ENCODE assay signal across 8 mouse cellular contexts in the genomic region with DNA sequence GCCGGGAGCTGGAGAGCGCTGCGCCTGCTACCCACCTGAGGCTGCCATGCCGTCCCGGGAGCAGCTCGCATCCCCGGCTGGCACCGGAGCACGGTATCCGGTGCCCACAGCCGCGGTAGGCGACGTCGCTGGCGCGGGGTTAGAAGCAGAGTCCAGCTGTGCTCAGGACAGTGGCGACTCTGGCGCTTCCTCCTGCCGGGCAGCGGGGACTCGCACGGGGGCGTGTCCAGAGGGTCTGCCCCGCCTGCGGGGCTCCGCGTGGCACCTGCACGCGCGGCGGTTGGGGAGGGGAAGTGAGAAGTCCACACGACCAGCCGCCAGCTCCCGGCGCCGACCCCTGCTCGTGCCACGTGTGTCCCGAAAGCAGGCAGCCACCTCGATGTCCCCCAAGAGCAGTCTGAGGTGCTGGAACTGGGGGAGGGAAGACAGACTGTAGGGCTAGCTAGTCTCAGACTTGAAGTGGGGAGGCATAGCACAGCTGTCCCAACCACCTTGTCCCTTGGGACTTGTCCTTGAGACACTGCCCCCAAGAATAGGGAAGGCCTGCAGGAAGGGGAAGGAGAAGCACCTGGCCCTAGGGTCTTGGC. TPM values are rescaled to one million over a fixed set of nuclear protein-coding genes. Genes with fewer than 3 reads are reported as not detected.
DNase-seq lines count a peak whose midpoint lies in the region; ATAC-seq and TF ChIP-seq lines count a peak whose summit lies in the region.

A gene (minus strand): TSS at position 181 of the 587 bp plus-strand sequence.

- DNase-seq in A20 (ENCODE audit: low read depth, low spot score): peak; percentile 87
- no peak for DNase-seq in ES-E14 (ENCODE audit: low read depth, low spot score)
- no peak for DNase-seq in heart, postnatal 0 days (ENCODE audit: low spot score)
- peak; percentile 49 to 67 for DNase-seq in kidney, postnatal 4 days
- DNase-seq in spleen, postnatal 14 days (ENCODE audit: low spot score in 2 of 2): peak; percentile 46 to 60
- DNase-seq in left cerebral cortex, adult 11 months (ENCODE audit: low spot score): no peak

- peak within 1 kb of the TSS; percentile 38 for H3K9ac ChIP-seq in ES-E14 (ENCODE audit: insufficient read depth, low read depth, low read length, poor library complexity, severe bottlenecking)
- peak within 1 kb of the TSS; percentile 45 for H3K9ac ChIP-seq in embryonic facial prominence, embryonic 12.5 days
- H3K9ac ChIP-seq in heart, postnatal 0 days (replicated peaks; ENCODE audit: low read depth, low read length): no peak within 1 kb of the TSS; the same call in 1 of the 2 replicates

- H3K9me3 ChIP-seq in ES-E14 (ENCODE audit: control insufficient read depth, insufficient read depth, low read depth, low read length): no peaks in the 10 kb centered on the region
- no peaks in the 10 kb centered on the region for H3K9me3 ChIP-seq in embryonic facial prominence, embryonic 12.5 days
- no peaks in the 10 kb centered on the region for H3K9me3 ChIP-seq in heart, postnatal 0 days (replicated peaks; ENCODE audit: control insufficient read depth, low read length)
- no peaks in the 10 kb centered on the region for H3K9me3 ChIP-seq in megakaryocyte, embryonic 14.5 days

- H3K4me3 ChIP-seq in ES-E14 (ENCODE audit: insufficient read depth in 1 of 2, low read depth in 1 of 2, low read length in 2 of 2, poor library complexity in 1 of 2, severe bottlenecking in 1 of 2): peak within 1 kb of the TSS; percentile 68 to 70
- H3K4me3 ChIP-seq in embryonic facial prominence, embryonic 12.5 days: peak within 1 kb of the TSS; percentile 53
- H3K4me3 ChIP-seq in heart, postnatal 0 days (ENCODE audit: low read depth, low read length): peak within 1 kb of the TSS; percentile 47
- H3K4me3 ChIP-seq in megakaryocyte, embryonic 14.5 days (replicated peaks): peak within 1 kb of the TSS; percentile 96

- TF ChIP-seq CTCF in heart, postnatal 0 days (IDR thresholded peaks at IDR 0.05; ENCODE audit: low read depth): no peak

- no peak for TF ChIP-seq EP300 in heart, postnatal 0 days (IDR thresholded peaks at IDR 0.05; ENCODE audit: low read depth)

- no peak within 1 kb of the TSS for H3K27ac ChIP-seq in ES-E14 (ENCODE audit: insufficient read depth, low read depth, low read length, poor library complexity, severe bottlenecking)
- no peak within 1 kb of the TSS for H3K27ac ChIP-seq in embryonic facial prominence, embryonic 12.5 days
- no peak within 1 kb of the TSS for H3K27ac ChIP-seq in heart, postnatal 0 days (ENCODE audit: low read depth)

- H3K27me3 ChIP-seq in embryonic facial prominence, embryonic 12.5 days: peaks cover 8% of the 10 kb centered on the region; the same call in 1 of the 2 replicates
- no peaks in the 10 kb centered on the region for H3K27me3 ChIP-seq in heart, postnatal 0 days (ENCODE audit: control insufficient read depth, insufficient read depth, low read length)
- peaks cover 21% of the 10 kb centered on the region for H3K27me3 ChIP-seq in megakaryocyte, embryonic 14.5 days (replicated peaks)

- in situ Hi-C loops in ES-E14 (cut with MboI; ENCODE audit: low sequenced_read_pairs in 2 of 2, unreplicated experiment in 2 of 2): no loop called here

- peak within 1 kb of the TSS; percentile 98 for H3K4me2 ChIP-seq in embryonic facial prominence, embryonic 12.5 days (replicated peaks)
- peak within 1 kb of the TSS; percentile 86 for H3K4me2 ChIP-seq in heart, postnatal 0 days (ENCODE audit: low read depth, low read length)

- H3K4me1 ChIP-seq in ES-E14 (ENCODE audit: control insufficient read depth in 2 of 2, insufficient read depth in 2 of 2, low read length in 2 of 2, poor library complexity in 1 of 2): peaks cover 0 to 4% of the 10 kb centered on the region in 2 experiments; a peak in 1 of 4 replicates
- H3K4me1 ChIP-seq in embryonic facial prominence, embryonic 12.5 days: peaks cover 7% of the 10 kb centered on the region; the same call in 1 of the 2 replicates
- peaks cover 18% of the 10 kb centered on the region for H3K4me1 ChIP-seq in heart, postnatal 0 days (ENCODE audit: control insufficient read depth, insufficient read depth)
- peaks cover 55% of the 10 kb centered on the region for H3K4me1 ChIP-seq in megakaryocyte, embryonic 14.5 days

- WGBS in embryonic facial prominence, embryonic 12.5 days: under 1% methylated on average over 41 of the region's 41 CpGs
- WGBS in heart, postnatal 0 days: under 1% methylated on average over 40 of the region's 41 CpGs

- no peak for ATAC-seq in embryonic facial prominence, embryonic 12.5 days (ENCODE audit: insufficient number of reproducible peaks, insufficient read depth, low FRiP score, low TSS enrichment)
- peak; percentile 17; the same call in 1 of the 2 replicates for ATAC-seq in heart, postnatal 0 days (ENCODE audit: insufficient read depth, low read depth)

- H3K36me3 ChIP-seq in ES-E14 (ENCODE audit: control insufficient read depth, insufficient read depth, low read length, poor library complexity, severe bottlenecking): no peaks in the 10 kb centered on the region
- H3K36me3 ChIP-seq in embryonic facial prominence, embryonic 12.5 days: no peaks in the 10 kb centered on the region
- H3K36me3 ChIP-seq in heart, postnatal 0 days (replicated peaks; ENCODE audit: control insufficient read depth, insufficient read depth, low read length): no peaks in the 10 kb centered on the region
- peaks cover 2% of the 10 kb centered on the region for H3K36me3 ChIP-seq in megakaryocyte, embryonic 14.5 days (replicated peaks; ENCODE audit: low read length)

TF ChIP-seq in ES-E14, 5 proteins besides CTCF, POLR2A, EP300 and RAD21:
- TF ChIP-seq MAFK (IDR thresholded peaks at IDR 0.05; ENCODE audit: insufficient read depth, low read depth, low read length) (no peak), CHD2 (IDR thresholded peaks at IDR 0.05; ENCODE audit: low read depth, low read length) (no peak), ZNF384 (IDR thresholded peaks at IDR 0.05; ENCODE audit: low read depth, low read length) (no peak), ZC3H11A (IDR thresholded peaks at IDR 0.05; ENCODE audit: borderline replicate concordance, low read depth, low read length) (no peak), HCFC1 (IDR thresholded peaks at IDR 0.05; ENCODE audit: borderline replicate concordance, insufficient read depth, low read length) (no peak)

RNA-seq across cellular contexts. Expression of the gene that starts here (rescaled TPM):
- total RNA-seq in ES-E14 (2012; rRNA removed): 0.32 and 1.1 TPM in 2 replicates
- 2.9 and 3.8 TPM in 2 replicates for polyA plus RNA-seq in embryonic facial prominence, embryonic 12.5 days (2016; fragmentation: Nextera tagmentation; extraction: Ambion mirVana)
- 0.50 and 1.5 TPM in 2 replicates for total RNA-seq in heart, postnatal 0 days (2014; rRNA removed; ENCODE audit: low replicate concordance)
- 0.93 TPM in 2 replicates for polyA plus RNA-seq in heart, postnatal 0 days (2015; fragmentation: Nextera tagmentation; extraction: Ambion mirVana)
- 1.6 and 6.5 TPM in 2 replicates for polyA plus RNA-seq in megakaryocyte, embryonic 14.5 days (2012; ENCODE audit: insufficient read depth, low replicate concordance)

Comparison
In these comparisons a context has a peak if more than half of its experiments do, and no peak if none do; other contexts are left out.
1. DNase-seq: peak in A20 (single experiment), kidney, postnatal 4 days (2 of 2) and spleen, postnatal 14 days (2 of 2); none in ES-E14 (single experiment), heart, postnatal 0 days (single experiment) and left cerebral cortex, adult 11 months (single experiment).
2. Peak in every context shown above with its lines, with median percentiles within 50 percentile points of each other: H3K4me3 ChIP-seq.